Mouse (Mus musculus): ENCODE data around the gene Arpp19. TPM values are rescaled to one million over a fixed set of nuclear protein-coding genes. Genes with fewer than 3 reads are reported as not detected.

The Arpp19 gene
- 217 and 234 TPM in 2 replicates for polyA plus RNA-seq (2014; fragmentation: Nextera tagmentation; extraction: Ambion mirVana)

GRCm38 (mm10) chr9:75037451-75038356 is at the start of gene Arpp19:
TSS of gene Arpp19 (plus strand) at chr9:75037614.
- peak; percentile 95 for ATAC-seq (ENCODE audit: low FRiP score, low TSS enrichment)
- no peaks in the 10 kb centered on the region for H3K9me3 ChIP-seq (ENCODE audit: control insufficient read depth, low read length)
- H3K4me2 ChIP-seq (ENCODE audit: low read length), result peak within 1 kb of the TSS; percentile 70
- peak within 1 kb of the TSS; percentile 90 for H3K9ac ChIP-seq (replicated peaks; ENCODE audit: low read length)
- H3K4me3 ChIP-seq (replicated peaks; ENCODE audit: low read depth, low read length), result peak within 1 kb of the TSS; percentile 96
- WGBS, result under 1% methylated on average over 73 of the region's 73 CpGs
- peak; percentile 94 for DNase-seq
- H3K36me3 ChIP-seq (ENCODE audit: control insufficient read depth, insufficient read depth, low read length), result peaks cover 4% of the 10 kb centered on the region; the same call in 1 of the 2 replicates
- H3K27me3 ChIP-seq (ENCODE audit: control insufficient read depth, insufficient read depth, low read length), result no peaks in the 10 kb centered on the region
- peaks cover 12% of the 10 kb centered on the region; the same call in 1 of the 2 replicates for H3K4me1 ChIP-seq (ENCODE audit: control insufficient read depth, insufficient read depth, low read length)
- H3K27ac ChIP-seq (replicated peaks; ENCODE audit: low read depth, low read length), result peak within 1 kb of the TSS; percentile 81

GRCm38 (mm10) chr9:74988893-74989460 is 48.4 kb upstream of the Arpp19 start:
- no peak overlapping the region for H3K9ac ChIP-seq (replicated peaks; ENCODE audit: low read length)
- no peak overlapping the region for H3K4me3 ChIP-seq (replicated peaks; ENCODE audit: low read depth, low read length)
- DNase-seq (no peak), ATAC-seq (ENCODE audit: low FRiP score, low TSS enrichment) (no peak)
- H3K4me1 ChIP-seq (ENCODE audit: control insufficient read depth, insufficient read depth, low read length), result no peaks in the 10 kb centered on the region
- WGBS, result 93% methylated on average over 7 of the region's 7 CpGs
- H3K9me3 ChIP-seq (ENCODE audit: control insufficient read depth, low read length), result no peaks in the 10 kb centered on the region
- H3K36me3 ChIP-seq (ENCODE audit: control insufficient read depth, insufficient read depth, low read length), result no peaks in the 10 kb centered on the region
- H3K27ac ChIP-seq (replicated peaks; ENCODE audit: low read depth, low read length), result no peak overlapping the region
- H3K4me2 ChIP-seq (ENCODE audit: low read length), result no peak overlapping the region
- no peaks in the 10 kb centered on the region for H3K27me3 ChIP-seq (ENCODE audit: control insufficient read depth, insufficient read depth, low read length)

- Histone ChIP-seq H3K36me3 (ENCODE audit: control insufficient read depth, insufficient read depth, low read length) (no peaks in the 10 kb centered on the region), H3K9ac (replicated peaks; ENCODE audit: low read length) (no peak overlapping the region), H3K4me1 (ENCODE audit: control insufficient read depth, insufficient read depth, low read length) (no peaks in the 10 kb centered on the region), H3K4me3 (replicated peaks; ENCODE audit: low read depth, low read length) (no peak overlapping the region), H3K4me2 (ENCODE audit: low read length) (no peak overlapping the region), H3K27me3 (ENCODE audit: control insufficient read depth, insufficient read depth, low read length) (no peaks in the 10 kb centered on the region), H3K9me3 (ENCODE audit: control insufficient read depth, low read length) (no peaks in the 10 kb centered on the region), H3K27ac (replicated peaks; ENCODE audit: low read depth, low read length) (no peak overlapping the region)
- WGBS, result 98% methylated on average over 2 of the region's 2 CpGs
- no peak for ATAC-seq (ENCODE audit: low FRiP score, low TSS enrichment)
- no peak for DNase-seq
Measured at GRCm38 (mm10) chr9:74989990-74990389, 47.4 kb upstream of the Arpp19 start.

- no peak overlapping the region for H3K27ac ChIP-seq (replicated peaks; ENCODE audit: low read depth, low read length)
- H3K4me3 ChIP-seq (replicated peaks; ENCODE audit: low read depth, low read length), result no peak overlapping the region
- no peaks in the 10 kb centered on the region for H3K36me3 ChIP-seq (ENCODE audit: control insufficient read depth, insufficient read depth, low read length)
- H3K27me3 ChIP-seq (ENCODE audit: control insufficient read depth, insufficient read depth, low read length), result no peaks in the 10 kb centered on the region
- H3K9ac ChIP-seq (replicated peaks; ENCODE audit: low read length), result no peak overlapping the region
- no peak for DNase-seq
- no peak overlapping the region for H3K4me2 ChIP-seq (ENCODE audit: low read length)
- no peak for ATAC-seq (ENCODE audit: low FRiP score, low TSS enrichment)
- 92% methylated on average over 10 of the region's 10 CpGs for WGBS
- H3K4me1 ChIP-seq (ENCODE audit: control insufficient read depth, insufficient read depth, low read length), result no peaks in the 10 kb centered on the region
- no peaks in the 10 kb centered on the region for H3K9me3 ChIP-seq (ENCODE audit: control insufficient read depth, low read length)
Measured at GRCm38 (mm10) chr9:74994611-74995257, 42.7 kb upstream of the Arpp19 start.

- ATAC-seq (ENCODE audit: low FRiP score, low TSS enrichment), result no peak
Measured at GRCm38 (mm10) chr9:74996349-74996748, 41.1 kb upstream of the Arpp19 start.

GRCm38 (mm10) chr9:74997976-74998375 is 39.4 kb upstream of the Arpp19 start:
- Histone ChIP-seq H3K4me1 (ENCODE audit: control insufficient read depth, insufficient read depth, low read length) (no peaks in the 10 kb centered on the region), H3K4me2 (ENCODE audit: low read length) (no peak overlapping the region), H3K27me3 (ENCODE audit: control insufficient read depth, insufficient read depth, low read length) (no peaks in the 10 kb centered on the region), H3K27ac (replicated peaks; ENCODE audit: low read depth, low read length) (no peak overlapping the region), H3K9ac (replicated peaks; ENCODE audit: low read length) (no peak overlapping the region), H3K4me3 (replicated peaks; ENCODE audit: low read depth, low read length) (no peak overlapping the region), H3K9me3 (ENCODE audit: control insufficient read depth, low read length) (no peaks in the 10 kb centered on the region), H3K36me3 (ENCODE audit: control insufficient read depth, insufficient read depth, low read length) (no peaks in the 10 kb centered on the region)
- DNase-seq (no peak), ATAC-seq (ENCODE audit: low FRiP score, low TSS enrichment) (no peak)

More at GRCm38 (mm10) chr9:74996349-74996748, 41.1 kb upstream of the Arpp19 start:
- no peak overlapping the region for H3K27ac ChIP-seq (replicated peaks; ENCODE audit: low read depth, low read length)
- no peak for DNase-seq
- no peak overlapping the region for H3K4me3 ChIP-seq (replicated peaks; ENCODE audit: low read depth, low read length)
- H3K4me2 ChIP-seq (ENCODE audit: low read length), result no peak overlapping the region
- WGBS, result 53% methylated on average over 2 of the region's 2 CpGs
- no peaks in the 10 kb centered on the region for H3K27me3 ChIP-seq (ENCODE audit: control insufficient read depth, insufficient read depth, low read length)
- H3K36me3 ChIP-seq (ENCODE audit: control insufficient read depth, insufficient read depth, low read length), result no peaks in the 10 kb centered on the region
- no peaks in the 10 kb centered on the region for H3K4me1 ChIP-seq (ENCODE audit: control insufficient read depth, insufficient read depth, low read length)
- no peak overlapping the region for H3K9ac ChIP-seq (replicated peaks; ENCODE audit: low read length)
- no peaks in the 10 kb centered on the region for H3K9me3 ChIP-seq (ENCODE audit: control insufficient read depth, low read length)

- Histone ChIP-seq H3K4me1 (ENCODE audit: control insufficient read depth, insufficient read depth, low read length) (no peaks in the 10 kb centered on the region), H3K27ac (replicated peaks; ENCODE audit: low read depth, low read length) (no peak overlapping the region), H3K27me3 (ENCODE audit: control insufficient read depth, insufficient read depth, low read length) (no peaks in the 10 kb centered on the region), H3K9ac (replicated peaks; ENCODE audit: low read length) (no peak overlapping the region), H3K4me3 (replicated peaks; ENCODE audit: low read depth, low read length) (no peak overlapping the region), H3K9me3 (ENCODE audit: control insufficient read depth, low read length) (no peaks in the 10 kb centered on the region), H3K36me3 (ENCODE audit: control insufficient read depth, insufficient read depth, low read length) (peaks cover 4% of the 10 kb centered on the region), H3K4me2 (ENCODE audit: low read length) (no peak overlapping the region)
- DNase-seq (no peak), ATAC-seq (ENCODE audit: low FRiP score, low TSS enrichment) (no peak)
- 90% methylated on average over 6 of the region's 6 CpGs for WGBS
Measured at GRCm38 (mm10) chr9:75001006-75001405, 36.4 kb upstream of the Arpp19 start.

GRCm38 (mm10) chr9:75001611-75002204 is 35.7 kb upstream of the Arpp19 start:
- ATAC-seq (ENCODE audit: low FRiP score, low TSS enrichment) (no peak), DNase-seq (peak; percentile 34)
- Histone ChIP-seq H3K4me2 (ENCODE audit: low read length) (no peak overlapping the region), H3K9ac (replicated peaks; ENCODE audit: low read length) (no peak overlapping the region), H3K9me3 (ENCODE audit: control insufficient read depth, low read length) (no peaks in the 10 kb centered on the region), H3K4me1 (ENCODE audit: control insufficient read depth, insufficient read depth, low read length) (no peaks in the 10 kb centered on the region), H3K4me3 (replicated peaks; ENCODE audit: low read depth, low read length) (no peak overlapping the region), H3K27ac (replicated peaks; ENCODE audit: low read depth, low read length) (no peak overlapping the region), H3K27me3 (ENCODE audit: control insufficient read depth, insufficient read depth, low read length) (no peaks in the 10 kb centered on the region), H3K36me3 (ENCODE audit: control insufficient read depth, insufficient read depth, low read length) (peaks cover 11% of the 10 kb centered on the region)
- 78% methylated on average over 5 of the region's 5 CpGs for WGBS

All from midbrain, embryonic 14.5 days (tissue).